8 mouse cellular contexts compared by ENCODE assay signal in genomic region chr8:71672168-71672735, GRCm38 (mm10). TPM values are rescaled to one million over a fixed set of nuclear protein-coding genes. Genes with fewer than 3 reads are reported as not detected.
DNase-seq lines count a peak whose midpoint lies in the region; ATAC-seq and TF ChIP-seq lines count a peak whose summit lies in the region.

No protein-coding gene starts in this region.

- no peaks in the 10 kb centered on the region for H3K27me3 ChIP-seq in heart, adult 2 months (ENCODE audit: control insufficient read depth, insufficient read depth, low read length)
- H3K27me3 ChIP-seq in MEL (ENCODE audit: control insufficient read depth in 1 of 2, insufficient read depth in 2 of 2, low read length in 2 of 2) = no peaks in the 10 kb centered on the region
- peaks cover 88% of the 10 kb centered on the region for H3K27me3 ChIP-seq in hindbrain, embryonic 10.5 days (ENCODE audit: insufficient read depth, poor library complexity, severe bottlenecking)

- intact Hi-C loops in heart, adult 2 months (cut with DNase I) = no loop called here
- intact Hi-C loops in heart, postnatal 14 days (cut with DNase I) = no loop called here

- no peak for TF ChIP-seq POLR2A in heart, adult 2 months (IDR thresholded peaks at IDR 0.05; ENCODE audit: insufficient read depth, low read depth, low read length)
- TF ChIP-seq POLR2A in MEL (IDR thresholded peaks at IDR 0.05; ENCODE audit: control insufficient read depth in 1 of 2, insufficient read depth in 1 of 2, low read depth in 1 of 2, low read length in 2 of 2, poor library complexity in 1 of 2) = no peak

- TF ChIP-seq CTCF in heart, adult 2 months (IDR thresholded peaks at IDR 0.05) = no peak
- TF ChIP-seq CTCF in MEL (IDR thresholded peaks at IDR 0.05 in 2 of 3, conservative IDR thresholded peaks at IDR 0.05 in 1 of 3; ENCODE audit: control insufficient read depth in 1 of 3, insufficient read depth in 1 of 3, low read depth in 2 of 3, low read length in 3 of 3, poor library complexity in 1 of 3, severe bottlenecking in 1 of 3) = no peak

- DNase-seq in heart, adult 2 months = no peak
- no peak for DNase-seq in heart, postnatal 14 days
- DNase-seq in MEL (ENCODE audit: low read depth, low spot score) = no peak
- no peak for DNase-seq in hindbrain, embryonic 10.5 days (ENCODE audit: low spot score)
- DNase-seq in urinary bladder, adult 18-20 months (ENCODE audit: low spot score in 2 of 2) = no peak
- no peak for DNase-seq in frontal cortex, adult 2 months (ENCODE audit: extremely low spot score in 1 of 2, low spot score in 1 of 2)

- peak overlapping the region; percentile 67 for H3K9ac ChIP-seq in heart, adult 2 months (ENCODE audit: low read depth, low read length)
- H3K9ac ChIP-seq in MEL (ENCODE audit: control insufficient read depth, low read depth, low read length, poor library complexity, severe bottlenecking) = peak overlapping the region; percentile 58

- no peaks in the 10 kb centered on the region for H3K36me3 ChIP-seq in heart, adult 2 months (ENCODE audit: control insufficient read depth, insufficient read depth, low read length)
- H3K36me3 ChIP-seq in MEL (ENCODE audit: control insufficient read depth in 1 of 2, insufficient read depth in 2 of 2, low read length in 2 of 2) (peaks cover 0 to 4% of the 10 kb centered on the region in 2 experiments; a peak in 1 of 4 replicates), macrophage (ENCODE audit: inconsistent target) (no peaks in the 10 kb centered on the region)
- no peaks in the 10 kb centered on the region for H3K36me3 ChIP-seq in hindbrain, embryonic 10.5 days

- TF ChIP-seq EP300 in heart, adult 2 months (IDR thresholded peaks at IDR 0.05; ENCODE audit: insufficient read depth, low read depth, low read length) = no peak
- no peak for TF ChIP-seq EP300 in MEL (IDR thresholded peaks at IDR 0.05; ENCODE audit: low read depth in 1 of 2, low read length in 2 of 2)

- no peaks in the 10 kb centered on the region for H3K79me2 ChIP-seq in heart, adult 2 months (replicated peaks; ENCODE audit: control insufficient read depth, insufficient read depth, low read length)
- H3K79me2 ChIP-seq in MEL (ENCODE audit: control insufficient read depth, insufficient read depth, low read length, poor library complexity) (peaks cover 1% of the 10 kb centered on the region; the same call in 1 of the 2 replicates), macrophage (ENCODE audit: inconsistent target) (peaks cover 5% of the 10 kb centered on the region; the same call in 1 of the 2 replicates)

- no peak for TF ChIP-seq RAD21 in MEL (IDR thresholded peaks at IDR 0.05; ENCODE audit: low read depth, low read length)

- 61% methylated on average over 6 of the region's 6 CpGs for WGBS in heart, adult 2 months
- WGBS in hindbrain, embryonic 10.5 days = 63% methylated on average over 6 of the region's 6 CpGs
- whole genome bisulfite sequencing in macrophage (ENCODE audit: missing documents) = 76% methylated on average over 6 of the region's 6 CpGs

- ATAC-seq in erythroid progenitor cell, adult 5-6 weeks (replicated peaks; ENCODE audit: low FRiP score, poor library complexity, severe bottlenecking) = no peak

- H3K27ac ChIP-seq in heart, adult 2 months = peak overlapping the region; percentile 80
- H3K27ac ChIP-seq in MEL (ENCODE audit: control insufficient read depth, low read depth, low read length) = no peak overlapping the region; the same call in 1 of the 2 replicates
- H3K27ac ChIP-seq in hindbrain, embryonic 10.5 days = peak overlapping the region; percentile 77
- H3K27ac ChIP-seq in macrophage = peak overlapping the region; percentile 49

- peak overlapping the region; percentile 57 for H3K4me3 ChIP-seq in heart, adult 2 months
- H3K4me3 ChIP-seq in MEL (ENCODE audit: control insufficient read depth in 1 of 2, insufficient read depth in 1 of 2, low read depth in 2 of 2, low read length in 2 of 2) (peak overlapping the region; percentile 56 to 71), macrophage (ENCODE audit: inconsistent target) (peak overlapping the region; percentile 24)
- H3K4me3 ChIP-seq in hindbrain, embryonic 10.5 days = peak overlapping the region; percentile 68

- H3K9me3 ChIP-seq in MEL (replicated peaks; ENCODE audit: insufficient read depth, low read length) = no peaks in the 10 kb centered on the region
- no peaks in the 10 kb centered on the region for H3K9me3 ChIP-seq in hindbrain, embryonic 10.5 days

- H3K4me1 ChIP-seq in heart, adult 2 months (ENCODE audit: control insufficient read depth, insufficient read depth, low read length) = peaks cover 5% of the 10 kb centered on the region
- H3K4me1 ChIP-seq in MEL (ENCODE audit: control insufficient read depth in 1 of 2, insufficient read depth in 2 of 2, low read length in 2 of 2) = peaks cover 2 to 22% of the 10 kb centered on the region in 2 experiments; a peak in 3 of 4 replicates
- H3K4me1 ChIP-seq in hindbrain, embryonic 10.5 days (replicated peaks) = peaks cover 54% of the 10 kb centered on the region

RNA-seq across cellular contexts. Expression of gene Unc13a, which starts 0.7 kb away (rescaled TPM):
- under 1 TPM; 0.61 to 0.86 TPM for total RNA-seq in heart, adult 2 months (2021)
- 1.4 and 1.8 TPM in 2 replicates for polyA plus RNA-seq in heart, adult 2 months (2012; rRNA removed)
- total RNA-seq in heart, postnatal 14 days (2021) = 1 to 10 TPM in 1 of 2 experiments, under 1 TPM in 1; 0.93 to 1.1 TPM
- 0.81 and 0.92 TPM in 2 replicates for total RNA-seq in MEL (2012; rRNA removed)
- 1 to 10 TPM in 1 of 2 experiments, not detected in 1; 3.6 TPM for polyA plus RNA-seq in MEL (2012; ENCODE audit: insufficient read depth in 1 of 2, insufficient read length in 2 of 2, low read depth in 1 of 2, low replicate concordance in 2 of 2, missing spikeins in 1 of 2)
- polyA plus RNA-seq in hindbrain, embryonic 10.5 days (2016; fragmentation: Nextera tagmentation; extraction: Ambion mirVana) = 4.4 and 8.4 TPM in 2 replicates
- 10 to 100 TPM in 9 of 26 experiments, 1 to 10 TPM in 17; 4.0 to 18.7 (median 8.1) TPM for total RNA-seq in macrophage (2018; cell fraction: chromatin; rRNA removed)
- 1 to 10 TPM in 12 of 26 experiments, under 1 TPM in 14; 0.41 to 1.9 (median 0.99) TPM for total RNA-seq in macrophage (2018; cell fraction: cytosol; rRNA removed)
- 1 to 10 TPM; 1.2 to 9.0 (median 3.7) TPM for total RNA-seq in macrophage (2018; cell fraction: nucleus; rRNA removed)
- 0.98 to 1.4 TPM (median 1.4 TPM) in 3 replicates for polyA plus RNA-seq in macrophage (2018)
- total RNA-seq in erythroid progenitor cell, adult 5-6 weeks (2015; ENCODE audit: low replicate concordance) = not detected in 2 replicates
- not detected in 2 replicates for total RNA-seq in erythroid progenitor cell, adult 5-6 weeks (2017; ENCODE audit: low replicate concordance)
- 172 and 176 TPM in 2 replicates for polyA plus RNA-seq in frontal cortex, adult 2 months (2012; rRNA removed)

RNA-seq across cellular contexts. Expression of gene Jak3, which starts 3.8 kb away (rescaled TPM):
- total RNA-seq in heart, adult 2 months (2021) = 1 to 10 TPM; 8.1 to 8.6 TPM
- 23.3 and 24.0 TPM in 2 replicates for polyA plus RNA-seq in heart, adult 2 months (2012; rRNA removed)
- 10 to 100 TPM; 11.7 to 13.3 TPM for total RNA-seq in heart, postnatal 14 days (2021)
- 4.2 and 5.1 TPM in 2 replicates for total RNA-seq in MEL (2012; rRNA removed)
- polyA plus RNA-seq in MEL (2012; ENCODE audit: insufficient read depth in 1 of 2, insufficient read length in 2 of 2, low read depth in 1 of 2, low replicate concordance in 2 of 2, missing spikeins in 1 of 2) = 10 to 100 TPM in 1 of 2 experiments, not detected in 1; 12.4 TPM
- 3.2 and 3.6 TPM in 2 replicates for polyA plus RNA-seq in hindbrain, embryonic 10.5 days (2016; fragmentation: Nextera tagmentation; extraction: Ambion mirVana)
- 100 to 1,000 TPM in 9 of 26 experiments, 10 to 100 TPM in 17; 25.5 to 167 (median 88.0) TPM for total RNA-seq in macrophage (2018; cell fraction: chromatin; rRNA removed)
- total RNA-seq in macrophage (2018; cell fraction: cytosol; rRNA removed) = 10 to 100 TPM; 13.3 to 32.3 (median 20.1) TPM
- 10 to 100 TPM; 20.0 to 60.6 (median 43.9) TPM for total RNA-seq in macrophage (2018; cell fraction: nucleus; rRNA removed)
- 10.8 to 16.4 TPM (median 11.3 TPM) in 3 replicates for polyA plus RNA-seq in macrophage (2018)
- 2.1 and 5.4 TPM in 2 replicates for total RNA-seq in erythroid progenitor cell, adult 5-6 weeks (2015; ENCODE audit: low replicate concordance)
- 0.68 and 0.90 TPM in 2 replicates for total RNA-seq in erythroid progenitor cell, adult 5-6 weeks (2017; ENCODE audit: low replicate concordance)
- 5.6 and 5.7 TPM in 2 replicates for polyA plus RNA-seq in frontal cortex, adult 2 months (2012; rRNA removed)

RNA-seq across cellular contexts. Expression of gene Insl3, which starts 16.8 kb away (rescaled TPM):
- total RNA-seq in heart, adult 2 months (2021) = 1 to 10 TPM; 4.0 to 4.1 TPM
- polyA plus RNA-seq in heart, adult 2 months (2012; rRNA removed) = 16.3 and 19.3 TPM in 2 replicates
- 1 to 10 TPM; 5.0 to 7.0 TPM for total RNA-seq in heart, postnatal 14 days (2021)
- total RNA-seq in MEL (2012; rRNA removed) = 0.54 and 0.69 TPM in 2 replicates
- polyA plus RNA-seq in MEL (2012; ENCODE audit: insufficient read depth in 1 of 2, insufficient read length in 2 of 2, low read depth in 1 of 2, low replicate concordance in 2 of 2, missing spikeins in 1 of 2) = 1 to 10 TPM in 1 of 2 experiments, not detected in 1; 4.4 TPM
- polyA plus RNA-seq in hindbrain, embryonic 10.5 days (2016; fragmentation: Nextera tagmentation; extraction: Ambion mirVana) = 0.37 and 0.58 TPM in 2 replicates
- total RNA-seq in macrophage (2018; cell fraction: chromatin; rRNA removed) = 10 to 100 TPM in 13 of 26 experiments, 1 to 10 TPM in 11, not detected in 2; 1.6 to 26.2 (median 11.1) TPM
- total RNA-seq in macrophage (2018; cell fraction: cytosol; rRNA removed) = 1 to 10 TPM in 25 of 26 experiments, under 1 TPM in 1; 0.52 to 4.9 (median 2.7) TPM
- total RNA-seq in macrophage (2018; cell fraction: nucleus; rRNA removed) = 10 to 100 TPM in 13 of 26 experiments, 1 to 10 TPM in 12, not detected in 1; 2.2 to 17.4 (median 10.0) TPM
- polyA plus RNA-seq in macrophage (2018) = 0.64 to 0.95 TPM (median 0.93 TPM) in 3 replicates
- total RNA-seq in erythroid progenitor cell, adult 5-6 weeks (2015; ENCODE audit: low replicate concordance) = 3.6 TPM in 1 of 2 replicates, not detected in the other
- total RNA-seq in erythroid progenitor cell, adult 5-6 weeks (2017; ENCODE audit: low replicate concordance) = not detected in 2 replicates
- 1.4 and 1.8 TPM in 2 replicates for polyA plus RNA-seq in frontal cortex, adult 2 months (2012; rRNA removed)

RNA-seq across cellular contexts. Expression of gene B3gnt3, which starts 29.3 kb away (rescaled TPM):
- total RNA-seq in heart, adult 2 months (2021) = 1 to 10 TPM; 6.1 to 6.4 TPM
- 5.4 and 8.6 TPM in 2 replicates for polyA plus RNA-seq in heart, adult 2 months (2012; rRNA removed)
- 10 to 100 TPM in 1 of 2 experiments, 1 to 10 TPM in 1; 9.4 to 11.4 TPM for total RNA-seq in heart, postnatal 14 days (2021)
- total RNA-seq in MEL (2012; rRNA removed) = 0.10 and 0.19 TPM in 2 replicates
- under 1 TPM in 1 of 2 experiments, not detected in 1; 0.84 TPM for polyA plus RNA-seq in MEL (2012; ENCODE audit: insufficient read depth in 1 of 2, insufficient read length in 2 of 2, low read depth in 1 of 2, low replicate concordance in 2 of 2, missing spikeins in 1 of 2)
- 0.64 and 1.0 TPM in 2 replicates for polyA plus RNA-seq in hindbrain, embryonic 10.5 days (2016; fragmentation: Nextera tagmentation; extraction: Ambion mirVana)
- 1 to 10 TPM in 19 of 26 experiments, under 1 TPM in 7; 0.61 to 8.4 (median 2.5) TPM for total RNA-seq in macrophage (2018; cell fraction: chromatin; rRNA removed)
- 10 to 100 TPM in 21 of 26 experiments, 1 to 10 TPM in 5; 7.2 to 23.9 (median 12.5) TPM for total RNA-seq in macrophage (2018; cell fraction: cytosol; rRNA removed)
- 10 to 100 TPM in 19 of 26 experiments, 1 to 10 TPM in 7; 5.3 to 26.2 (median 11.7) TPM for total RNA-seq in macrophage (2018; cell fraction: nucleus; rRNA removed)
- 13.1 to 16.5 TPM (median 14.2 TPM) in 3 replicates for polyA plus RNA-seq in macrophage (2018)
- total RNA-seq in erythroid progenitor cell, adult 5-6 weeks (2015; ENCODE audit: low replicate concordance) = 12.2 and 12.3 TPM in 2 replicates
- total RNA-seq in erythroid progenitor cell, adult 5-6 weeks (2017; ENCODE audit: low replicate concordance) = 10.9 and 14.4 TPM in 2 replicates
- 0.71 and 1.0 TPM in 2 replicates for polyA plus RNA-seq in frontal cortex, adult 2 months (2012; rRNA removed)

RNA-seq across cellular contexts. Expression of gene Fcho1, which starts 53.3 kb away (rescaled TPM):
- under 1 TPM; 0.23 to 0.64 TPM for total RNA-seq in heart, adult 2 months (2021)
- 2.7 and 4.5 TPM in 2 replicates for polyA plus RNA-seq in heart, adult 2 months (2012; rRNA removed)
- total RNA-seq in heart, postnatal 14 days (2021) = 1 to 10 TPM; 1.4 to 5.7 TPM
- 2.3 and 3.7 TPM in 2 replicates for total RNA-seq in MEL (2012; rRNA removed)
- polyA plus RNA-seq in MEL (2012; ENCODE audit: insufficient read depth in 1 of 2, insufficient read length in 2 of 2, low read depth in 1 of 2, low replicate concordance in 2 of 2, missing spikeins in 1 of 2) = 1 to 10 TPM in 1 of 2 experiments, not detected in 1; 6.8 TPM
- 16.7 and 26.9 TPM in 2 replicates for polyA plus RNA-seq in hindbrain, embryonic 10.5 days (2016; fragmentation: Nextera tagmentation; extraction: Ambion mirVana)
- 10 to 100 TPM; 13.6 to 90.1 (median 57.2) TPM for total RNA-seq in macrophage (2018; cell fraction: chromatin; rRNA removed)
- 10 to 100 TPM in 13 of 26 experiments, 1 to 10 TPM in 13; 7.6 to 13.2 (median 10.2) TPM for total RNA-seq in macrophage (2018; cell fraction: cytosol; rRNA removed)
- total RNA-seq in macrophage (2018; cell fraction: nucleus; rRNA removed) = 10 to 100 TPM in 24 of 26 experiments, 1 to 10 TPM in 2; 7.8 to 36.0 (median 18.9) TPM
- 5.0 to 6.2 TPM (median 5.8 TPM) in 3 replicates for polyA plus RNA-seq in macrophage (2018)
- total RNA-seq in erythroid progenitor cell, adult 5-6 weeks (2015; ENCODE audit: low replicate concordance) = 152 and 165 TPM in 2 replicates
- 245 and 276 TPM in 2 replicates for total RNA-seq in erythroid progenitor cell, adult 5-6 weeks (2017; ENCODE audit: low replicate concordance)
- polyA plus RNA-seq in frontal cortex, adult 2 months (2012; rRNA removed) = 201 and 208 TPM in 2 replicates

Comparison
In these comparisons a context has a peak if more than half of its experiments do, and no peak if none do; other contexts are left out.
1. RNA of gene Unc13a, which starts 0.7 kb away (polyA plus RNA-seq): 172 to 176 TPM in frontal cortex, adult 2 months; 4.4 to 8.4 TPM in hindbrain, embryonic 10.5 days, 3.6 TPM in MEL, 1.4 to 1.8 TPM in heart, adult 2 months and 0.98 to 1.4 TPM in macrophage; every median in the first group is over 10 times any median in the second.
2. Peak in every context shown above with its lines, with median percentiles within 50 percentile points of each other: H3K4me3 ChIP-seq.